Mouse (Mus musculus) heart, embryonic 16.5 days (tissue): Measurements from ENCODE around the gene Arl6ip5. TPM values are rescaled to one million over a fixed set of nuclear protein-coding genes. Genes with fewer than 3 reads are reported as not detected.

Experiments used
- polyA plus RNA-seq: library from polyadenylated mRNA; unstranded; fragments of >200 nt; fragmentation: Nextera tagmentation; extraction: Ambion mirVana; gene quantifications from 2 replicates; pipeline ENCODE4 v1.2.1, GENCODE M21; 2015

Gene Arl6ip5
- polyA plus RNA-seq, 1 experiment from 2014 or later, result 107 TPM

Other genes starting within 250 kb of the Arl6ip5 start
- gene Fam19a4, start 150.3 kb upstream of the Arl6ip5 start, polyA plus RNA-seq, result 0.18 and 0.26 TPM in 2 replicates
- 14.7 and 15.6 TPM in 2 replicates for gene Eogt, start 61.5 kb upstream of the Arl6ip5 start, polyA plus RNA-seq
- gene Tmf1, start 31.6 kb upstream of the Arl6ip5 start, polyA plus RNA-seq, result 19.6 and 24.2 TPM in 2 replicates
- 63.3 and 71.1 TPM in 2 replicates for gene Uba3, start 5.0 kb upstream of the Arl6ip5 start, polyA plus RNA-seq
- gene Lmod3, start 42.1 kb downstream of the Arl6ip5 start, polyA plus RNA-seq, result 21.6 and 27.8 TPM in 2 replicates